Mouse (Mus musculus) hindbrain, embryonic 15.5 days (tissue): ENCODE measurements around the gene Fbxl22. TPM values are rescaled to one million over a fixed set of nuclear protein-coding genes. Genes with fewer than 3 reads are reported as not detected.

Experiments used
- ATAC-seq: fragments of 200-750 bp; cut with Nextera tagmentation; 2 replicates; pipeline ENCODE4 v1.8.0; 2017; ENCODE audit warnings: low read depth, moderate number of reproducible peaks, moderate TSS enrichment; ENCODE audit not compliant: low FRiP score
- H3K27ac ChIP-seq: fragments of 300-500 bp; sonication (generic); replicated peaks from 2 replicates; pipeline ENCODE4 v1.5.1; 2015; ENCODE audit warnings: mild to moderate bottlenecking, inconsistent platforms
- H3K27me3 ChIP-seq: fragments of 300-500 bp; sonication (generic); 2 replicates; pipeline ENCODE4 v1.6.1; 2015; ENCODE audit warnings: control low read depth, inconsistent platforms
- H3K36me3 ChIP-seq: fragments of 300-500 bp; sonication (generic); 2 replicates; pipeline ENCODE4 v1.6.1; 2015; ENCODE audit warnings: control low read depth, inconsistent platforms
- H3K4me1 ChIP-seq: fragments of 300-500 bp; sonication (generic); replicated peaks from 2 replicates; pipeline ENCODE4 v1.6.1; 2015; ENCODE audit warnings: control low read depth, inconsistent platforms
- H3K4me2 ChIP-seq: fragments of 300-500 bp; sonication (generic); 2 replicates; pipeline ENCODE4 v1.6.1; 2015; ENCODE audit warnings: moderate library complexity, mild to moderate bottlenecking, inconsistent platforms
- H3K4me3 ChIP-seq: fragments of 300-500 bp; sonication (generic); 2 replicates; pipeline ENCODE4 v1.5.1; 2015; ENCODE audit warnings: mild to moderate bottlenecking, inconsistent platforms
- H3K9ac ChIP-seq: fragments of 300-500 bp; sonication (generic); 2 replicates; pipeline ENCODE4 v1.6.1; 2015; ENCODE audit warnings: inconsistent platforms
- H3K9me3 ChIP-seq: fragments of 300-500 bp; sonication (generic); 2 replicates; pipeline ENCODE4 v1.6.1; 2016; ENCODE audit warnings: control low read depth, inconsistent platforms
- WGBS: fragments of 180-500 bp; shearing (Covaris S2); methylation state at CpG from one replicate; pipeline ENCODE4 v1.1.7; 2015; 5-methylcytosine and 5-hydroxymethylcytosine counted together
- polyA plus RNA-seq: library from polyadenylated mRNA; unstranded; fragments of >200 nt; fragmentation: Nextera tagmentation; extraction: Ambion mirVana; gene quantifications from 2 replicates; pipeline ENCODE4 v1.2.1, GENCODE M21; 2015

Fbxl22 gene
- 1.0 and 1.2 TPM in 2 replicates for polyA plus RNA-seq

DNA sequence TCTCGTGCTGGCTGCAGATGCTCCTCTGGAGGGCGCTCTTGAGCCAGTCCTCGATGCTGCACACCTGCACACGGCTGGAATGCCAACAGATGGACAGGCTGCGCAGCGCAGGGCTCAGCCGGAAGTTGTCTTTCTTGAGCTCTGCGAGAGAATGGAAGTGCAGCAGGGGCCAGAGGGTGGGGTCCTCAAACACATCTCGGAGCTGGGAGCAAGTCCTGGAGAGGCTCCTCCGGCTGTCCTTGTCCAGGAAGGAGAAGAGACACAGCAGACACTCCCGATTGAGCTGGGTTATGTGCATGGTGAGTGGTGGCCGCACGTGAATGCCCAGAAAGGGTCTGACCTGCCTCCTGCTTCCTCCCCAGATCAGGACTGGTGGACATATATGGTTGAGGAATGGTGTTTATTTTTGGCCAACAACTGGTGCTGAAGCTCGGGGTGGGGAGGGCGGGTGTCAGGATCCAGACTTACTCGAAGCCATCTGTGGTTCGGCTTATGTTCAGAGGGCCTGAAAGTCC lies at the start of gene Fbxl22:
Fbxl22 (minus strand) TSS at position 338 of the 515 bp plus-strand sequence.
- peaks cover 39% of the 10 kb centered on the region for H3K4me1 ChIP-seq
- H3K4me2 ChIP-seq: no peak within 1 kb of the TSS
- ATAC-seq: no peak
- WGBS: 71% methylated on average over 17 of the region's 17 CpGs
- H3K36me3 ChIP-seq: peaks cover 30% of the 10 kb centered on the region
- no peak within 1 kb of the TSS for H3K4me3 ChIP-seq
- no peaks in the 10 kb centered on the region for H3K9me3 ChIP-seq
- H3K9ac ChIP-seq: no peak within 1 kb of the TSS
- H3K27ac ChIP-seq: no peak within 1 kb of the TSS
- H3K27me3 ChIP-seq: no peaks in the 10 kb centered on the region

DNA sequence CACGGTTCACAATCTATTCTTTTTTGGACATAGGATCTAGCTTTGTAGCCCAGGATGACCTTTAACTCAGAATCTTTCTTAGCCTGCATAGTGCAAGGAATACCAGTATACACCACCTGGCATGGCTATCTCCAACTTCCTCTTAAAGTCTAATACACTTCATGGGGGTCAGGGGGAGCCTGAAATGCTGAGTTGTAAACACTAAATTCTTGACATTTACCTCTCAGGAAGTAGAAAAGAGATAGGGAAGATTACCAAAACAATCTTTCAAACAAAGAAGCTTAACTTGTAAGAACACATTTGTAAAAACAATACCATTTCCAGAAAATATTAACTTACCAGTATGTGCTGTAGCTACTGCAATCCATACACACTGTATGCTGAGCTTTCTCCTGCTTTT lies 47.8 kb upstream of the Fbxl22 start:
- no peak for ATAC-seq
- no peak overlapping the region for H3K9ac ChIP-seq
- H3K9me3 ChIP-seq: no peaks in the 10 kb centered on the region
- H3K4me2 ChIP-seq: no peak overlapping the region
- no peak overlapping the region for H3K4me3 ChIP-seq
- H3K27ac ChIP-seq: no peak overlapping the region
- H3K4me1 ChIP-seq: peaks cover 9% of the 10 kb centered on the region; the same call in 1 of the 2 replicates
- WGBS: 89% methylated on average over 1 of the region's 1 CpGs
- H3K27me3 ChIP-seq: no peaks in the 10 kb centered on the region
- no peaks in the 10 kb centered on the region for H3K36me3 ChIP-seq

DNA sequence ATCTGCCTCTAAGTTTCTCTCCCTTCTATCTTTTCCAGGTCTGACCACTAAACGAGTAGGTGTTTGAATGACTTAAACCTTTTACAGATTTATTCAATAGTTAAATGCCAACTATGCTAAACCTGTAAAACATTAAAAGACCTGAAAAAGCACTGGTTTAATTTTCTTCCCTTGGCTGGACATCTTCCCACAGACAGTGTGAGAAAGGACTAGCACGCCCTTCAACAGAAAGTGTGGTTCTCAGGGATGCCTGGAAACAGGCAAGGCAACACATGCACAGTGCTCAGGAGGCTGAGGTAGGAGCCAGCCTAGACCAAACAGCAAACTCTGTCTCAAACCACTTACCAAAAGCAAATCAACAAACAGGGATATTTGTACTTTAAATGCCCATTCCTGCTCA lies 47.1 kb upstream of the Fbxl22 start:
- Histone ChIP-seq H3K27ac (no peak overlapping the region), H3K36me3 (no peaks in the 10 kb centered on the region), H3K9me3 (no peaks in the 10 kb centered on the region), H3K4me3 (no peak overlapping the region), H3K4me2 (no peak overlapping the region), H3K9ac (no peak overlapping the region), H3K4me1 (peaks cover 9% of the 10 kb centered on the region; the same call in 1 of the 2 replicates), H3K27me3 (no peaks in the 10 kb centered on the region)
- ATAC-seq: no peak
- WGBS: 92% methylated on average over 2 of the region's 2 CpGs

- no peaks in the 10 kb centered on the region for H3K36me3 ChIP-seq
- H3K27me3 ChIP-seq: no peaks in the 10 kb centered on the region
- no peak for ATAC-seq
- H3K4me2 ChIP-seq: no peak overlapping the region
- no peaks in the 10 kb centered on the region for H3K9me3 ChIP-seq
- H3K4me3 ChIP-seq: no peak overlapping the region
- peak overlapping the region; percentile 35; the same call in 1 of the 2 replicates for H3K27ac ChIP-seq
- peaks cover 9% of the 10 kb centered on the region; the same call in 1 of the 2 replicates for H3K4me1 ChIP-seq
- no peak overlapping the region for H3K9ac ChIP-seq
- 52% methylated on average over 1 of the region's 1 CpGs for WGBS
Measured at GRCm38 (mm10) chr9:66560728-66561127, 46.3 kb upstream of the Fbxl22 start.

DNA sequence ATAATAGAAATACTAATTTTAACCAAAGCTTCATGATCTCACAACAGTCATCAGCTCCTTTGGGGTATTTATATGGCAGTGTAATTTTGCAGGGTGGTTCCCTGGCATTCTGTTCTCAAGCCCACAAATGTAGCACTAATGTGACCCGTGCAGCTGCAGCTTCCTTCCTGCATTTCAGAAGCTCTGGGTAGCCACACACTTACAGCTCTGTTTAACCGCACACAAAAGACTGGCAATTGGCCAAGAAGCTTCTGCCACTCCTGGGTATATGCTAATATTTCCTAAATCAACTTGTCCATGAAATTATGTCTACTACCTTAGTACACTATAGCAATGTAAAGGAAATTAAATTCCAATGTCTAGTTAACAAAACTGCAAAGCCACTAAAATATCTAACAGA lies 45.9 kb upstream of the Fbxl22 start:
- H3K9ac ChIP-seq: no peak overlapping the region
- H3K27me3 ChIP-seq: no peaks in the 10 kb centered on the region
- peaks cover 9% of the 10 kb centered on the region; the same call in 1 of the 2 replicates for H3K4me1 ChIP-seq
- ATAC-seq: no peak
- H3K4me2 ChIP-seq: no peak overlapping the region
- no peaks in the 10 kb centered on the region for H3K36me3 ChIP-seq
- WGBS: 8% methylated on average over 2 of the region's 2 CpGs
- H3K27ac ChIP-seq: peak overlapping the region; percentile 41; the same call in 1 of the 2 replicates
- no peaks in the 10 kb centered on the region for H3K9me3 ChIP-seq
- no peak overlapping the region for H3K4me3 ChIP-seq

GRCm38 (mm10) chr9:66558971-66559370 lies 44.6 kb upstream of the Fbxl22 start:
- 100% methylated on average over 4 of the region's 4 CpGs for WGBS
- no peak for ATAC-seq
- no peak overlapping the region for H3K27ac ChIP-seq
- no peak overlapping the region for H3K4me3 ChIP-seq
- no peaks in the 10 kb centered on the region for H3K9me3 ChIP-seq
- no peaks in the 10 kb centered on the region for H3K27me3 ChIP-seq
- H3K9ac ChIP-seq: no peak overlapping the region
- no peak overlapping the region for H3K4me2 ChIP-seq
- H3K4me1 ChIP-seq: peaks cover 9% of the 10 kb centered on the region; the same call in 1 of the 2 replicates
- H3K36me3 ChIP-seq: no peaks in the 10 kb centered on the region

DNA sequence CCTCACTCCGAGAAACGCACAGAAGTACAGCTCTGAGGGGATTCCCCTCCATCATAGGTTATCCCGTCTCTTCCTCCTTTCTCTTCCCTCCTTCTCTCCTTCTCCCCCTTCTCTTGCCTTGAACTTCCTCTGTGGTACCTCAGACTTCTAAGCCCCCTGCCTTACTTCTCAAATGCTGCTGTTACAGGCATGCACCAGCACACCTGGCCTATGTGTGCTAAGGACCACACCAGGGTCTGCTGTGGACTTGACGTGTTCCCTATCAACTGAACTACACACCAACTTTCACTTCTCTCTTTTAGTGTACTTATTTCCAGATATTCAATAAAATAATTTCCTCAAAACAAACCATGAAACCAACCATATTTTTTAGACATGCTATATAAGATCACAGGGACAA lies 28.4 kb upstream of the Fbxl22 start:
- H3K4me1 ChIP-seq: no peaks in the 10 kb centered on the region
- H3K27me3 ChIP-seq: no peaks in the 10 kb centered on the region
- H3K36me3 ChIP-seq: peaks cover 39% of the 10 kb centered on the region
- H3K9me3 ChIP-seq: no peaks in the 10 kb centered on the region
- no peak overlapping the region for H3K4me3 ChIP-seq
- WGBS: 84% methylated on average over 4 of the region's 4 CpGs
- H3K4me2 ChIP-seq: no peak overlapping the region
- no peak overlapping the region for H3K9ac ChIP-seq
- ATAC-seq: no peak
- H3K27ac ChIP-seq: no peak overlapping the region

GRCm38 (mm10) chr9:66521595-66521994 lies 7.2 kb upstream of the Fbxl22 start:
- no peak for ATAC-seq
- no peaks in the 10 kb centered on the region for H3K9me3 ChIP-seq
- H3K27ac ChIP-seq: no peak overlapping the region
- no peak overlapping the region for H3K4me2 ChIP-seq
- H3K4me3 ChIP-seq: no peak overlapping the region
- H3K27me3 ChIP-seq: no peaks in the 10 kb centered on the region
- H3K9ac ChIP-seq: no peak overlapping the region
- 97% methylated on average over 3 of the region's 3 CpGs for WGBS
- 0 out of 2 replicates have a peak, but pooled peaks cover 7% of the 10 kb centered on the region for H3K4me1 ChIP-seq
- H3K36me3 ChIP-seq: peaks cover 41% of the 10 kb centered on the region

DNA sequence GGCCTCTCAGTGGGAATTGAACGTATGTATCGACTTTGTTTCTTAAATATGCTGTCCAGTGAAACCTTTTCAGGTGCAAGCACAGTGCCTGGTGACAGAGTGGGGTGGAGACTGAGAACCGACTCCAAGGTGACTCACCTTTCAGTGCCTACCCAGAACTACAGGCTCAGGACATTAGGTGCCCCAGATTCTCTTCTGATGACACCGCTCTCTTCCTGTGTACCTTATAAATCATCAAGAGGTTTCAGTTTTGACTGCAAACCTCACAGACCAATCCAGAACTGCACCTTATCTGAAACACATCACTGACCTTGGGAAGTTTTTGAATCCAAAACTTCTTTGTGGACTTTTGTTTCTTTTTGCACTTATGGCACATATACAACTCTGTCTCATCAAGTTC lies 5.9 kb upstream of the Fbxl22 start:
- ATAC-seq: no peak
- no peaks in the 10 kb centered on the region for H3K27me3 ChIP-seq
- no peak overlapping the region for H3K4me2 ChIP-seq
- H3K9me3 ChIP-seq: no peaks in the 10 kb centered on the region
- H3K27ac ChIP-seq: no peak overlapping the region
- no peak overlapping the region for H3K9ac ChIP-seq
- H3K36me3 ChIP-seq: peaks cover 42% of the 10 kb centered on the region
- WGBS: 96% methylated on average over 4 of the region's 4 CpGs
- no peak overlapping the region for H3K4me3 ChIP-seq
- 0 out of 2 replicates have a peak, but pooled peaks cover 7% of the 10 kb centered on the region for H3K4me1 ChIP-seq

DNA sequence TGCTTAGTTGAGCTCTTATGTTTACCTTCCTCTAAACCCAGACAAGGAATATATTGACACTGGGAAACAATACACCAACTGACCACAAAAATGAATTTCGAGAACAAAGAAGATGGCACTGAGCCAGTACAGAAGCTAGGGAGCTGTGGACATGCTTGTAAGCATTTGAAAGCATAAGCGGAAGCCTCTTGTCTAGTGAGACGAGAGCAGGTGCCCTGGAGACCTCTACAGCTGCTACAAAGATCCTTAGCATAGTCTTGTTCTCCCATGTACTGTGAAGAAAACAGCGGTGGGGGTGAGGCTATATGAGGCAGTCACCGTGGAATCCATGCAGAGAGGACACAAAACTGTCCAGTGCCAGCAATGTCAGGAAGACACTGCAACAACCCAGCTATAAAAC lies 4.5 kb upstream of the Fbxl22 start:
- H3K9me3 ChIP-seq: no peaks in the 10 kb centered on the region
- no peak for ATAC-seq
- 0 out of 2 replicates have a peak overlapping the region, but pooled peaks have one; percentile 27 for H3K27ac ChIP-seq
- WGBS: 29% methylated on average over 5 of the region's 5 CpGs
- H3K27me3 ChIP-seq: no peaks in the 10 kb centered on the region
- H3K4me1 ChIP-seq: peaks cover 11% of the 10 kb centered on the region; the same call in 1 of the 2 replicates
- H3K4me3 ChIP-seq: no peak overlapping the region
- H3K9ac ChIP-seq: no peak overlapping the region
- H3K4me2 ChIP-seq: no peak overlapping the region
- H3K36me3 ChIP-seq: peaks cover 36% of the 10 kb centered on the region

DNA sequence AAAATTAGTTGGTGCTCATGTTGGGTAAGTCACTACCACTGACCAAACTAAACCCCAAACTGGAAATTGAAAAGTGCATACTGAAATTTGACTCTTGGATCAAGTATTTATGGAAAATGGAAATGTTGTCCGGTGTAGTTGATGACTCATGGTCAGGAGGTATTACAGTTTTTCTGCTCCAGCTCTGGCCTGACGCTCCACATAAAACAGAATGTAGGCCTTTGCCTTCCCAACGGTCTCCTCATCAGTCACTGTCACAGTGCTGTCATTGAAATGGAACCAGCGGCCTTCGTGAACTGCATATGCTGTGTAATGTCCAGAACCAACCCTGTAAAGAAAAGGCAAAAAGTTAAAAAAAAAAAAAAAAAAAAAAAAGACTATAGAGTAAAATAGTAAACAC lies 3.9 kb upstream of the Fbxl22 start:
- Histone ChIP-seq H3K9me3 (no peaks in the 10 kb centered on the region), H3K27me3 (no peaks in the 10 kb centered on the region), H3K27ac (no peak overlapping the region), H3K36me3 (peaks cover 36% of the 10 kb centered on the region), H3K9ac (no peak overlapping the region), H3K4me1 (peaks cover 14% of the 10 kb centered on the region; the same call in 1 of the 2 replicates), H3K4me2 (no peak overlapping the region), H3K4me3 (no peak overlapping the region)
- no peak for ATAC-seq
- WGBS: 66% methylated on average over 5 of the region's 5 CpGs

GRCm38 (mm10) chr9:66517746-66518145 lies 3.4 kb upstream of the Fbxl22 start:
- Histone ChIP-seq H3K4me1 (peaks cover 19% of the 10 kb centered on the region), H3K27ac (no peak overlapping the region), H3K36me3 (peaks cover 36% of the 10 kb centered on the region), H3K9me3 (no peaks in the 10 kb centered on the region), H3K9ac (no peak overlapping the region), H3K4me3 (no peak overlapping the region), H3K27me3 (no peaks in the 10 kb centered on the region), H3K4me2 (no peak overlapping the region)
- no peak for ATAC-seq
- WGBS: 82% methylated on average over 10 of the region's 10 CpGs
